Mouse (Mus musculus) kidney, postnatal 0 days (tissue): Measurements from ENCODE around the gene Carmil1. TPM values are rescaled to one million over a fixed set of nuclear protein-coding genes. Genes with fewer than 3 reads are reported as not detected.

Source experiments
- ATAC-seq: fragments of 200-750 bp; cut with Nextera tagmentation; replicated peaks from 2 replicates; pipeline ENCODE4 v1.8.0; 2017; ENCODE audit warnings: low read depth, moderate number of reproducible peaks, moderate TSS enrichment, moderate library complexity; ENCODE audit not compliant: low FRiP score
- DNase-seq: peaks from one replicate; pipeline ENCODE4 v3.0.0-alpha.2; 2016; ENCODE audit warnings: low spot score
- H3K27ac ChIP-seq: fragments of 300-500 bp; sonication (generic); 2 replicates; pipeline ENCODE4 v1.5.1; 2014; ENCODE audit warnings: mild to moderate bottlenecking
- H3K27me3 ChIP-seq: fragments of 300-500 bp; sonication (generic); 2 replicates; pipeline ENCODE4 v1.6.1; 2014; ENCODE audit warnings: low read length, mixed read lengths; ENCODE audit not compliant: insufficient read depth
- H3K36me3 ChIP-seq: fragments of 300-500 bp; sonication (generic); 2 replicates; pipeline ENCODE4 v1.6.1; 2014; ENCODE audit warnings: low read length, mixed read lengths; ENCODE audit not compliant: insufficient read depth
- H3K4me1 ChIP-seq: fragments of 300-500 bp; sonication (generic); replicated peaks from 2 replicates; pipeline ENCODE4 v1.6.1; 2014; ENCODE audit warnings: antibody characterized with exemption, low read length, mixed read lengths; ENCODE audit not compliant: insufficient read depth
- H3K4me2 ChIP-seq: fragments of 300-500 bp; sonication (generic); 2 replicates; pipeline ENCODE4 v1.6.1; 2014; ENCODE audit warnings: mild to moderate bottlenecking, low read length, moderate library complexity, mixed read lengths
- H3K4me3 ChIP-seq: fragments of 300-500 bp; sonication (generic); replicated peaks from 2 replicates; pipeline ENCODE4 v1.5.1; 2014; ENCODE audit warnings: low read depth, low read length
- H3K9ac ChIP-seq: fragments of 300-500 bp; sonication (generic); 2 replicates; pipeline ENCODE4 v1.6.1; 2014; ENCODE audit warnings: low read depth, low read length
- H3K9me3 ChIP-seq: fragments of 300-500 bp; sonication (generic); replicated peaks from 2 replicates; pipeline ENCODE4 v1.6.1; 2016; ENCODE audit warnings: low read length, inconsistent platforms, mixed read lengths
- CTCF ChIP-seq: IDR thresholded peaks from 2 replicates; pipeline ENCODE4 v1.5.1; 2016; ENCODE audit warnings: antibody characterized with exemption, low read depth, mild to moderate bottlenecking, moderate library complexity
- WGBS: fragments of 180-500 bp; shearing (Covaris S2); extraction: QIAGEN DNeasy Blood & Tissue Kit; methylation state at CpG from one replicate; pipeline ENCODE4 v1.1.7; 2014; 5-methylcytosine and 5-hydroxymethylcytosine counted together
- polyA plus RNA-seq: library from polyadenylated mRNA; unstranded; fragments of >200 nt; fragmentation: Nextera tagmentation; extraction: Ambion mirVana; gene quantifications from 2 replicates; pipeline ENCODE4 v1.2.1, GENCODE M21; 2015

The Carmil1 gene
- polyA plus RNA-seq, 1 experiment from 2014 or later, result 35.4 TPM

- no peak for ATAC-seq
- 88% methylated on average over 4 of the region's 4 CpGs for WGBS
Measured at GRCm38 (mm10) chr13:24263560-24263959, 17.0 kb downstream of the Carmil1 start.

DNA sequence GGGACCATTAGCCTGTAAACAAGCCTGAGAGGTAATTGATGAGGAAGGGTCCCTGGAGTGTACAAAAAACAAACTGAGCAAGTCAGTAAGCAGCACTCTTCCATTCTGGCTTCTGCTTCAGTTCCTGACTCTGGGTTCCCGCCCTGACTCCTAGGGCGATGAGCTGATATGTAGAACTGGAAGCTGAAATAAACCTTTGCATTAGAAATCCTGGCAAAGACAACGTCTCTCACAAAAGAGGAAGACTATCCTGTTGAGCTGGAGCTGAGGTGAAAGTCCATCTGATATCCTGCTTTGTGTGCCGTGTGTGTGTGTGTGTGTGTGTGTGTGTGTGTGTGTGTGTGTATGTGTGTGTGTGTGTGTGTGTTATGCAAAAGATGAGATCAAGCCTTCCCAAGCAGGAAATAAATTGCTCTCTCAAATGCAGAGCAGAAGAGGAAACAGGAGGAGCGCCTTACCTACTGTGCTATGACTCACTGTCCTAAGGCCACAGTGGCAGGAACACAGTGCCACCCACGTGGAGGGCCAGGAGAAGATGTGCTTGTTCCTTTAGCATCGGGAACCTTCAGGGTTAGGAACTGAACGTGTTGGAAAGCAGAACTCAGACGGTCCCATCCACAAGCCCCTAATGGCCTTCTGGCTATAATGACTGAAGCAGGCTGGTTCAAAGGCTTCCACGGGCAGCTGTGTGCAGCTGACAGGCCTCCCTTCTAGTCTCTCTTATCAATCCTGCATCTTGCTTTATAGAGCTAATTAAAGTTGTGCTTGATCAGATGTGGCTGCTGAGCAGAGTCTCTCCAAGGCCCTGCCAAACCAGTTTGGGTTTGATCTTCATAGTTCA, 19.6 kb downstream of the Carmil1 start:
- no peaks in the 10 kb centered on the region for H3K9me3 ChIP-seq
- no peak overlapping the region for H3K9ac ChIP-seq
- H3K4me3 ChIP-seq, result no peak overlapping the region
- H3K27ac ChIP-seq, result peak overlapping the region; percentile 21; the same call in 1 of the 2 replicates
- DNase-seq (peak; percentile 49), ATAC-seq (peak; percentile 57)
- no peaks in the 10 kb centered on the region for H3K4me1 ChIP-seq
- H3K36me3 ChIP-seq, result no peaks in the 10 kb centered on the region
- WGBS, result 52% methylated on average over 10 of the region's 10 CpGs
- no peak overlapping the region for H3K4me2 ChIP-seq
- H3K27me3 ChIP-seq, result no peaks in the 10 kb centered on the region
- TF ChIP-seq CTCF, result no peak

More at GRCm38 (mm10) chr13:24263560-24263959, 17.0 kb downstream of the Carmil1 start:
- H3K4me1 ChIP-seq, result no peaks in the 10 kb centered on the region
- no peaks in the 10 kb centered on the region for H3K27me3 ChIP-seq
- no peaks in the 10 kb centered on the region for H3K9me3 ChIP-seq
- no peaks in the 10 kb centered on the region for H3K36me3 ChIP-seq
- H3K4me3 ChIP-seq, result no peak overlapping the region
- H3K4me2 ChIP-seq, result no peak overlapping the region
- no peak overlapping the region for H3K27ac ChIP-seq
- no peak overlapping the region for H3K9ac ChIP-seq
- DNase-seq, result no peak
- no peak for TF ChIP-seq CTCF

GRCm38 (mm10) chr13:24257809-24258208, 22.8 kb downstream of the Carmil1 start:
- Histone ChIP-seq H3K27me3 (no peaks in the 10 kb centered on the region), H3K4me3 (no peak overlapping the region), H3K36me3 (no peaks in the 10 kb centered on the region), H3K27ac (no peak overlapping the region), H3K4me2 (no peak overlapping the region), H3K9me3 (no peaks in the 10 kb centered on the region), H3K4me1 (no peaks in the 10 kb centered on the region), H3K9ac (no peak overlapping the region)
- peak; percentile 38 for DNase-seq
- WGBS, result 81% methylated on average over 6 of the region's 6 CpGs
- ATAC-seq, result no peak
- TF ChIP-seq CTCF, result no peak

GRCm38 (mm10) chr13:24253989-24254388, 26.6 kb downstream of the Carmil1 start:
- Histone ChIP-seq H3K27me3 (no peaks in the 10 kb centered on the region), H3K4me2 (no peak overlapping the region), H3K36me3 (no peaks in the 10 kb centered on the region), H3K4me1 (0 out of 2 replicates have a peak, but pooled peaks cover 4% of the 10 kb centered on the region), H3K27ac (no peak overlapping the region), H3K9me3 (no peaks in the 10 kb centered on the region), H3K9ac (no peak overlapping the region), H3K4me3 (no peak overlapping the region)
- 37% methylated on average over 2 of the region's 2 CpGs for WGBS
- no peak; the same call in 1 of the 2 replicates for ATAC-seq
- peak; percentile 71 for TF ChIP-seq CTCF
- peak; percentile 81 for DNase-seq

- Histone ChIP-seq H3K4me3 (no peak overlapping the region), H3K4me1 (0 out of 2 replicates have a peak, but pooled peaks cover 4% of the 10 kb centered on the region), H3K9me3 (no peaks in the 10 kb centered on the region), H3K4me2 (no peak overlapping the region), H3K36me3 (no peaks in the 10 kb centered on the region), H3K27ac (no peak overlapping the region), H3K9ac (no peak overlapping the region), H3K27me3 (no peaks in the 10 kb centered on the region)
- no peak for TF ChIP-seq CTCF
- DNase-seq (peak; percentile 31), ATAC-seq (no peak)
- 74% methylated on average over 3 of the region's 3 CpGs for WGBS
Measured at GRCm38 (mm10) chr13:24253551-24253950, 27.0 kb downstream of the Carmil1 start.

DNA sequence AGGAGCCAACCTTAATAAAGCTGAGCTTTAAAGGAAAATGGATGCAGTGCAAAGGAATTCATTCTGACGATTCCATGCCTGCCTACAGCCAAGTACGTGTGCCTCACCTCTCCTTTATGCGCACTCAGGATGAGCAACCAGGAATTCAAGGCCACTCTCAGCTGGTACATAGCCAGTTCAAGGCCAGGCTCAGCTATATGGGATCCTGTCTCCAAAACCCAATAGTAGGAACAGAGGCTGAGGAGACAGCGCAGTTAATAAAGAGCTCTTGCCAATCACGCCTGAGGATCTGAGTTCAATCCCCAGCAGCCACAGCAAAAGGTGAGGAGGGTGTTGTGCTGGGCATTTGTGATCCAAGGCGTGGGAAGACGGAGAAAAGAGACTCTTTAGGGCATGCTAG, 29.4 kb downstream of the Carmil1 start:
- Histone ChIP-seq H3K27me3 (no peaks in the 10 kb centered on the region), H3K9ac (no peak overlapping the region), H3K9me3 (no peaks in the 10 kb centered on the region), H3K4me2 (no peak overlapping the region), H3K4me3 (no peak overlapping the region), H3K4me1 (0 out of 2 replicates have a peak, but pooled peaks cover 8% of the 10 kb centered on the region), H3K36me3 (no peaks in the 10 kb centered on the region), H3K27ac (no peak overlapping the region)
- no peak for ATAC-seq
- WGBS, result 95% methylated on average over 7 of the region's 7 CpGs
- no peak for TF ChIP-seq CTCF
- DNase-seq, result no peak
